Mouse (Mus musculus): ENCODE measurements around the gene Hpd.
A peak's percentile ranks its signal among the peaks of the same experiment; 100 is the strongest.
"Not testable (repeated sequence)": the region's sequence is repeated elsewhere in the genome, so short reads cannot be mapped to it uniquely, and the experiment has no call there.

Hpd gene

DNA sequence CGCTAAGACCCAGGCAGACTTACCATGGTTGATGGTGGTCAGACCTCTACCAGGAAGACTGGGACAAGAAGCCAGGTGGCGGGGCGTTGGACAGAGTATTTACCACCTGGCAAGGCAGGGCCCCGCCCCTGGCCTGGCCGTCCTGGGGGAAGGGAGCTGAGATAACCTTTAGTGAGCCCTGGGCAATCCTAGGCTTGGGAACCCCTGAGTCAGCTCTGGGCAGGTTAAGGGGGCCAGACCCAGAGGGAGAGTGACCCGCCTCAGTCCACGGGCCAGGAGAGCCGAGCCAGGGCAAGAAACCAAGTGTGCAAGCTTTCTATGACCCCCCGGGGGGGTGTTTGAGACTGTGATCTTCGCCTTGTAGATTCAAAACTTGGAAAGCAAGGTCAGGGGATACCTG lies at the start of gene Hpd:
Gene Hpd, minus strand, starts transcription at position 77 of the 400 bp plus-strand sequence.
- no peak for DNase-seq (ENCODE audit: low spot score in 2 of 2)

DNA sequence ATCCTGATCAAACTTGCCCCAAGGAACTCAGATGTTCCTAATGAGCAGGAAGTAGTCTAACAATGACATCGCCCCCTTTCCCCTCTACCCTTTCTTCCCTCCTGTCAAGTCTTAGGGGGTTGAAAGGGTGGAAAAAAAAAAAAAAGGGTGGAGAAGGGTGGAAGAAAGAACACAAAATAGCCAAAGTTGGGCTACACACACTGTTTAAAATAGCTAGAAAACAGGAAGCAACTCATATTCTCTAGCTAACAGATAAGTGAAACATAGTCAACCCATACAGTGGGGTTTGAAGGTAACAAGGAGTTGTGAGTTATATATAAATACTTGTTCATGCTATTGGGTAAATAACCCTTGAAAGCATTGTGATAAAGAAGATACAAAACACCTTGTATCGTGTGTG lies 49.7 kb upstream of the Hpd start:
- DNase-seq (ENCODE audit: low spot score in 2 of 2), result no peak

DNA sequence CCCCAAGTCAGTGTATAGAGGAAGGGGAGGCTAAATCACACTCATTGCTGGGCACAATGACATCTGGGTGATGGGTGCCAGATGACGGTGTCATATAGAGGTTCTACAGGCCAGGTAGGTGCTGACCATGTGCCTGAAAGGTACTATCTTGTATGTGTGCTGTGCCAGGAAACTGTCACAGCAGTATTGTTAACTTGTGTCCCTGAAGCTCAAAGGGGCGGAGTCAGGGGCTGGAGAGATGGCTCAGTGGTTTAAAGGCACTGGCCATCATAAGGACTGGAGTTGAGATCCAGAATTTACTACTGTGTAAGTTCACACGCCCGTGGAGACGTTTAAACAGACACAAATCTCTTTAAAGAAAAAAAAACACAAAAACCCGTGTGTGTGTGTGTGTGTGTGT lies 46.8 kb upstream of the Hpd start:
- no peak for DNase-seq (ENCODE audit: low spot score in 2 of 2)

DNA sequence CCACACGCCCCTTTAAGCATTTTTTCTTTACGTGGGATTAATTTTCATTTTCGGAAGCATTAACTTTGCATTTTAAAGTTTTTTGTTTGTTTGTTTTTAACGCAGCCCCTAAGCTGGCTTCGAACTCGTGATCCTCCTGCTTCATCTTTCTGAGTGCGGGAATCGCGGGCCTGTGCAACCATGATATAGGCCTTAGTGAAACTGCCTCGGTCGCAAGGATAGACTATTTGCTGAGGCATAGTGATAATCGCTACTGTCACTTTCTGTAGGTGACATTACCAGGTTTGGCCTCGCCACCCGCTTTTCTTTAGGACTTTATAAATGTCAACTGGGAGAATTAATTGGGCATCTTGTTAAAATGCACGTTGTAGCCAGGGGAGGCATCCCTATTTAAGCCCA lies 46.0 kb upstream of the Hpd start:
- no peak for DNase-seq (ENCODE audit: low spot score in 2 of 2)

DNA sequence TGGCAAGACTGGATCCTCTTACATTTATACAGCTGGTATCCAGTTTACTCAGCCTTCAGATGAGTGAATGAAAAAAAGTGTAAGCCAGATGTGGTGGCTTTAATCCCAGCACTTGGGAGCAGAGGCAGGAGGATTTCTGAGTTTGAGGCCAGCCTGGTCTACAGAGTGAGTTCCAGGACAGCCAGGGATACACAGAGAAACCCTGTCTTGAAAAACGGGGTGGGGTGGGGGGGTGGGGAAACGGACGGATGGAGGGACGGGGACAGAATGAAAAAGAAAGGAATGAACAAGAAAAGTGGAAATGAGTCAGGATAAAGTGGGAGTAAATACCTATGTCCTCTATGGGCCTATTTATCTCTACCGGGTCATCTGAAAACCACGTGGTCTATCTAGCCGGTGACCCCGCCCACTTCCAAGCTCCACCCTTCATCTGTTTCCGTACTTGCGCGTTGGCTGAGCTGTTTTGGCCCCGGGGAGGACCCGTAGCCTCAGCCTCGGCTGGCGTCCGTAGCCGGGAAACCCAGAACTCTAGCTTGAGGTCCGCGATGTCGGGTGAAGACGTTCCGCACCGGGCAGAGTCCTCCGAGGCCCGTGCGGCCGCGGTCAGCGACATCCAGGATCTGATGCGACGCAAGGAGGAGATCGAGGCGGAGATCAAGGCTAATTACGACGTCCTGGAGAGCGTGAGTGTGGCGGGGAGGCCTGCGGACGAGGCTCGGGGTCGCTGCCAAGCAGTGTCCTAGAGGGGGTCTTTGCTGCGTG lies 45.4 kb upstream of the Hpd start:
- peak; percentile 92 to 95 for DNase-seq (ENCODE audit: low spot score in 2 of 2)

DNA sequence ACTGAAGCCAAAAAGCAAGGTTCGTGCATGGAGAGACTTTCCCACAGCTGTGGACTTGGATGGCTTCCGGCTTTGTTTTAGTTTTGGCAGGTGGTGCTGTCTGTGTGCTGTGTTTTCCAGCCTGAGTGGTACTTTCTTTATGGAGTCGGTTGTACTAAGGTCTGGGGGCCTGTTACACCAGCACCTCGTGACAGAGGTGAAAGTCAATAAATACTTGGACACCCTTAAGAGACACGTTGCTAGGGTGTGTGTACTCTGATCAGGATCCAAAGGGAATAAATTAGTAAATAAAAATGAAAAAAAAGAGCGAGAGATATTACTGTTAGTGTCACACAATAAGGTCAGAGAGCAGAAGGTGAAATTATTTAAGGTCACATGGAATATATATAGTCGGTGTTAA lies 44.3 kb upstream of the Hpd start:
- no peak for DNase-seq (ENCODE audit: low spot score in 2 of 2)

DNA sequence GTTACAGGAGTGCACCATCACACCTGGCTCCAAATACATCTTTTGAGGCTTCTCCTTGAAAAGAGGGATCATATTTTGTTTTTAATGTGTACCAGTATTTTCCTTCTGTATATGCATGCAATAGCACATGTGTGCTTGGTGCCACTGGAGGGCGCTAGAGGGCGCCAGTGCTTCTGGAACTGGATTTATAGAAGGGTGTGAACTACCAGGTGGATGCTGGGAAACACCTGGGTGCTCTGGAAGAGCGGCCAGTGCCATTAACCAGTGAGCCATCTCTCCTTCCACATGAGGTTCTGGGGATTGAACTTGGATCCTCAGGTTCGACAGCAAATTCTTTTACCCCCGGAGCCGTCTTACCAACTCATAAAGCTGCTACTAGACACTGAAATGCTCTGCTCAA lies 41.3 kb upstream of the Hpd start:
- not testable (repeated sequence) for DNase-seq (ENCODE audit: low spot score in 2 of 2)

DNA sequence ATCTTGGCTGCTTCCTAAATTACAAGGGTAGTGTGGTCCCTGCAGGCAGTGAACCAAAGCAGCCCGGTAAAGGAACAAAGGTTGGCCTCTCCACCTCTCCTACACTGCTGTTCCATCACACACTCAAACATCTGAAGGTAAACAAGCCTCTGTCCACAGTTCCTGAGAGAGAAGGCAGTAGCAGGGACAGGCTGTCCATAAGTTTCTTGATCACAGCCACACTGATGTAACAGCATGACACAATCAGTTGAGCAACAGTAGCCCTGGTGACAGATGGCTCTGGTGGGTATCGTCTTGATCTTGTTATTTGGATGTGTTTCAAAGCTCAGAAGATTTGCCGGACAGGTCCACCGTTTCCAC lies 40.5 kb upstream of the Hpd start:
- no peak for DNase-seq (ENCODE audit: low spot score in 2 of 2)

DNA sequence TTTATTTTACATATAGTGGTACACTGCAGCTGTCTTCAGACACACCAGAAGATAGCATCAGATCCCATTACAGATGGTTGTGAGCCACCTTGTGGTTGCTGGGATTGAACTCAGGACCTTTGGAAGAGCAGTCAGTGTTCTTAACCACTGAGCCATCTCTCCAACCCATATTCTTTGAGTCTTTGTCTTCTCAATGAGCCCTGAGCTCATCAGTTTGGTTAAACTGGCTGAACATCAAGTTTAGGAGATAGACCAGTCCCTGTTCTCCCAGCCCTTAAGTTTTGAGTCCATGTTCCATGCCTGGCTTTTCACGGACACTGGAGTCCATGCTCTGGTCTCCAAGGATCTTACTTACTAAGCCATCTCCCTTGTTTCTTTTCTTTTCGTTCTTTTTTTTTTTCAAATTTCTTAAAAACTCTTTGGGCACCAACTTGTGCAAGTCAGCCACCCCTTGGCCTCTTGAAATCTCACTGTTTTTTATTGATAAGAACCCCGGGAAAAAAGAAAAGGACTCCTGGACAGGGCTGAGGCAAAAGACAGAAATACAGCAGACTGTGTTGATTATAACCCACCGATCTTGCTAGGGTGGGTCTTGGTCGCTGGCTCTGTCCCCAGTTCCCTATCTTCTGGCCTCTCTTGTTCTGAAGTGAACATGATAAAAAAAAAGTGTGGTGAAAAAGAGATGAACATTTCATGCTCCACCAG lies 40.0 kb upstream of the Hpd start:
- not testable (repeated sequence) for DNase-seq (ENCODE audit: low spot score in 2 of 2)

DNA sequence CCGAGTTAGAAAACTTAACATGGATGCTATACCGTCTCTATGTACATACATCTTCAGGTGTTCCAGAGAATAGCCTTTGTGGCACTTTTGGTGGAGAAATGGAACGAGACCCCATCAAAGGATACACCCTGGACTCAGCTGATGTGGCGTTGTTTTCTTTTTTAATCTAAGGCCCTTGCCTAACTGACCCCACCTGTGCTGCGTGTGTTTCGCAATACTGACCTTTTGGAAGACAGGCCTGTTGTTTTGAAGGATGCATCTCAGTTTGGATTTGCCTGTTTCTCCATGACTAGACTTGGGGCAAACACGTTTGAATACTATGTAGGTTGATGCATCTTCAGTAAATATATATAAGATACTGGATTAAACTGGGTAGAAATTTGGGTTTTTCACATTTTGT lies 21.1 kb upstream of the Hpd start:
- DNase-seq (ENCODE audit: low spot score in 2 of 2), result not testable (repeated sequence)

DNA sequence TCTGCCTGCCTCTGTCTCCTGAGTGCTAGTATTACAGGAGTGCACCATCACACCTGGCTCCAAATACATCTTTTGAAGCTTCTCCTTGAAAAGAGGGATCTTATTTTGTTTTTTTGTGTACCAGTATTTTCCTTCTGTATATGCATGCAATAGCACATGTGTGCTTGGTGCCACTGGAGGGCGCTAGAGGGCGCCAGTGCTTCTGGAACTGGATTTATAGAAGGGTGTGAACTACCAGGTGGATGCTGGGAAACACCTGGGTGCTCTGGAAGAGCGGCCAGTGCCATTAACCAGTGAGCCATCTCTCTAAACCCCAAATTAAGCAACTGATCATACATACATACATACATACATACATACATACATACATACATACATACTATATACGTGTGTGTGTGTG lies 20.2 kb upstream of the Hpd start:
- not testable (repeated sequence) for DNase-seq (ENCODE audit: low spot score in 2 of 2)

DNA sequence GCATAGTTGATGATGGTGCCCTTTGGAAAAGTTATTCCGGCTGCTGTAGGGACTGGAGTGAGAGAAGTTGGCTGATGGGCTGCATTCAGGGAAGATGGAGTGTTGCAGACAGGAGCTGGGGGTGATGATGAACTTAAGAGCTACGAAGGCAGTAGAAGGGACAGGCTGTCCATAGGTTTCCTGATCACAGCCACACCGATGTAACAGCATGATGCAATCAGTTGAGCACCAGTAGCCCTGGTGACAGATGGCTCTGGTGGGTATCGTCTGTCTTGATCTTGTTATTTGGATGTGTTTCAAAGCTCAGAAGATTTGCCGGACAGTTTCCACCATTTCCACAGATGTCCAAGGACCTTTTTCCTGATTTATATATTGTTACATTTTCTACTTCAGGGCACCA lies 19.5 kb upstream of the Hpd start:
- DNase-seq (ENCODE audit: low spot score in 2 of 2), result no peak

DNA sequence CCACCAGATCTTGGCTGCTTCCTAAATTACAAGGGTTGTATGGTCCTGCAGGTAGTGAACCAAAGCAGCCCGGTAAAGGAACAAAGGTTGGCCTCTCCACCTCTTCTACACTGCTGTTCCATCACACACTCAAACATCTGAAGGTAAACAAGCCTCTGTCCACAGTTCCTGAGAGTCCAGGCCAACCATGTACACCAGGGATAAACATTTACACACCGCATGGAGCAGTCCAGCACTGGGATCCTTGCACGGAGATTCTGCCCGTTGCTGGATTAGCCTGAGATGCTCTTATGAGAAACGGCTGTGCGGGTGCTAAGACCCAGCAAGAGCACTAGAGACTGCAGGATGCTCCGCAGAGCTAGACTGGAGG lies 19.0 kb upstream of the Hpd start:
- DNase-seq (ENCODE audit: low spot score in 2 of 2), result no peak

DNA sequence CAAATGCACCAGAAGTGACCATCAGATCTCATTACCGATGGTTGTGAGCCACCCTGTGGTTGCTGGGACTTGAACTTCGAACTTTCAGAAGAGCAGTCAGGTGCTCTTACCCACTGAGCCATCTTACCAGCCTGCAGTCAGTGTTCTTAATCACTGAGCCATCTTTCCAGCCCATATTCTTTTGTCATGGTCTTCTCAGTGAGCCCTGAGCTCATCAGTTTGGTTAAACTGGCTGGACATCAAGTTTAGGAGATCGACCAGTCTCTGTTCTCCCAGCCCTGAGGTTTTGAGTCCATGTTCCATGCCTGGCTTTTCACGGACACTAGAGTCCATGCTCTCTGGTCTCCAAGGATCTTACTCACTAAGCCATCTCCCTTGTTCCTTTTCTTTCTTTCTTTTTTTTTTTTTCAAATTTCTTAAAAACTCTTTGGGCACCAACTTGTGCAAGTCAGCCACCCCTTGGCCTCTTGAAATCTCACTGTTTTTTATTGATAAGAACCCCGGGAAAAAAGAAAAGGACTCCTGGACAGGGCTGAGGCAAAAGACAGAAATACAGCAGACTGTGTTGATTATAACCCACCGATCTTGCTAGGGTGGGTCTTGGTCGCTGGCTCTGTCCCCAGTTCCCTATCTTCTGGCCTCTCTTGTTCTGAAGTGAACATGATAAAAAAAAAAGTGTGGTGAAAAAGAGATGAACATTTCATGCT lies 18.4 kb upstream of the Hpd start:
- not testable (repeated sequence) for DNase-seq (ENCODE audit: low spot score in 2 of 2)

DNA sequence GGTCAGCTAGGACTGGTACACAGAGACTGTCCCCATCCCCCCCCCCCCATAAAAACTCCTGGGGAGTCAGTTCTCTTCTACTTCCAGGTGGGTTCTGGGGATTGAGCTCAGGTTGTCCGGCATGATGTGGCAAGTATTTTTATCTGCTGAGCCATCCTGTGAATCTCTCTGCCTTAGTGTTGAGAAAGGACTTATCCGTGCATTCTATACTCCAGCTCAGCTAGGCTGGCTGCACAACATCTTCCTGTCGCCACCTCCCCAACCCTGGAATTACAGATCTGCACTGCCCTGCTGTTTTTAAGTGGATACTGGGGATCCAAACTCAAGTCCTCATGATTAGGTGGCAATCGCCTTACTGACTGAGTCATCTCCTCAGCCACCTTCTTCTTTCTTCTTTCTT lies 16.0 kb upstream of the Hpd start:
- DNase-seq (ENCODE audit: low spot score in 2 of 2), result no peak

DNA sequence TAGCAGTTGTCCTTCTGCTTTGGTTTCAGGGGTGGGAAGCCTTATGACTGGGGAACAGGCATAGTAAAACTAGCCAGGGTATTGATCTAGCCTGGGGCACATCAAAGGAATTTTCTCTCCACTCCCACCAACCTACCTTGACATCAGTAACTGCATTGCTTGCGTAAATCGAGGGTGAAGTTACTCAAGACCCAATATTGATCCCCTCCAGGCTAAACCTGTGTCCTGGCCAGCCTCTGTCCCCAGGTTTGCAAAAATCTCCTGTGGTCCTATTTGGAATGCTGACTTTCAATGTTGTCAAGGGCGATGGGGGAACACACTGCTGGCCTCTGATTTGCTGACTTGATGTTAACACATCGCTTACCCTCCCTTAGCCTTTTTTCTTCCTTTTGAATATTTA lies 14.2 kb upstream of the Hpd start:
- no peak for DNase-seq (ENCODE audit: low spot score in 2 of 2)

DNA sequence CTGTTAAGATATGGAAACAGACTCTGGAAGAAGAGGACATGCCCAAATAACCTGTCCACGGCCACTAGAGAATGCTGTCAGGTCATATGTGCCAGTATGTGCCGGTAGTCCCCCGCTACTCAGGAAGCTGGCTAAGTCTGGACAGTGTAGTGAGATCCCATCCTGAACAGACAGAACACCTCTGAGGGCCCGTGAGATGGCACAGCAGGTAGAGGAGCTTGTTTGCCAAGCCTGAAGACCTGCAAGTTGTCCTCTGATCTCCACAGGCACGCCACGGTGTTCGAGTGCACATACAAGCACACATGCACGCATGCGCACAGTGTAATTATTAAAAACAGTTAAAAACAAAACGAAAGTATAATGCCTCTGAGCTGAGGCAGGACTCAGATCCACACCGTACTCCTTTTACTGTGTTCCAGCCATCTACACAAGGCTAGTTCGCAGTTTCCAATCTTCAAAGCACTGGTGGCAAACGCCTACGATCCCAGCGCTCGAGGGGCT lies 13.0 kb upstream of the Hpd start:
- no peak for DNase-seq (ENCODE audit: low spot score in 2 of 2)

DNA sequence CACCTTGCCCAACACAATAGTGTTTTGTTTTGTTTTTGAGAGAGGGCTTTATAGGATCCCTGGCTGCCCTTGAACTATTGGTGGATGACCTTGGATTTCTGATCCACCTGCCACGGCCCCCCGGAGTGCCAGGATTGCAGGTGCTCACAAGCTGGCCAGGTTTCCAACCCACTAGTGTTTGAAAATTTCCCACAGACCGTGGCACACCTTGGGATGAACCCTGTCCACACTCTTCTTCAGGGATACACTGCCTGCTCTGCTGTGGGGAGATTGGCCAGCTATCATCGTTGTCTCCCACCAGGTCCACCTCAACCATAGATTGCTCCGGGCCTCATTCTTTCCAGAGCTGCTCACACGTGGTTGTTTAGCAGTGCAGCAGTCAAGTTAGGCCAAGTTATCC lies 12.3 kb upstream of the Hpd start:
- no peak for DNase-seq (ENCODE audit: low spot score in 2 of 2)

DNA sequence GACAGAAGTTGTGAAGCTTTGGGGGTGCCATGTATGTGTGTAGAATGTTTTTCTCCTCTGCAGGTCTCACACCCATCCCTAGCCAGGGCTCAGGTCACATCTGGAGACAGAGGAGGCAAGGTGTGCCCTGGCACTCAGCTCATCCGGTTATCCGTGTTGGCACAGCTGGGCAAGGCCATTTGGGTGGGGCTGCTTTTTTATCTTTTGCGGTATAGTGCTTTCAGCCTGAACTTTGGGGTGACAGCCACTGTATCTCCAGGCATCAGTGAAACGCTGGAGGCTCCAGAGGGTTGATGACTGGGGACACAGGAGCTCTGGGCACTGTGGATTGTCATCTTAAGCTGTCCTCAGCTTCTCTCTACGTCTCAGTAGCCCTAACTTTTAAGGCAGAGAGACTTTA lies 10.9 kb upstream of the Hpd start:
- peak; percentile 48 to 52 for DNase-seq (ENCODE audit: low spot score in 2 of 2)

DNA sequence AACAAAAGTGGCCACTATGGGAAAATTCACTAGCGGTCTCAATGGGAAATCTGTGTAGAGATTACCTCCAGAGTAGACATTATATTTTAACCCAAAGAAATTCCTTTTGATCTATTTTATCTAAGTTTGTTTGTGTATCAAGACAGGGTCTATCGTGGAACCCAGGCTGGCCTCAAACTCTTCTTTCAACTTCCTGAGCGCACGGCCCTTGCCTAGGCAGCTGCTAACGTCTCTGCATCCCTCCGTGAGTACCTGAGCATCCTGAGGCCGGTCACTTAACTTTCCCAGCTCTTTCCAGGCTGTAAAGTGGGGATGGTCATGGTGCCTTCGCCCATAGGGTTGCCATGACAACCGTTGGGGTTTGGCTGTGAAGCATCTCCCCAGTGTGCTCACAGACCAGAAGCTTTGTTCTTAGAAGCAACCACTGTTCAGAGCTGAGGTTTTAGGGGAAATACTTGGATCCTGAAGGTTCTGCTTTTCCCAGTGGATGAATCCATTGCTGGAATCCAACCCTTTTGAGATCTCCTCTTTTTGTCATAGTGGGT lies 10.2 kb upstream of the Hpd start:
- DNase-seq (ENCODE audit: low spot score in 2 of 2), result no peak

DNA sequence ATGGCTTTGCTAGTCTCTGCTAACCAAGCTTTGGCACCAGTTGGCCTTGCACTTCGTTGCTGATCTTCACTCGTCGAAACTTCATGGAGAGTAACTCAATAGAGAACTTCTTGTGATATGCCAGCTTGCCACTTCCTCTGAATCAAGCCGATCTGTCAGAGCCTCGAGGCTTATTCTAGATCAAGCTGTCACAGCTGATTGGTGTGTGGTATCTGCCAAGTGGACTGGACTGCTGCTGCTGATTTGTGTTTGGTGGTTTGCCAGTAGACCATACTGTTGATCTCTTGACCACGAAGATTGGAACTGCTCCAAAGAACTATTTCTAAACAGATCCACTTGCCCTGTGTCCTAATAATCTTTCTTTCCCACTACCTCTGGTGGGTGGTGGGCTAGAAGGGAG lies 8.9 kb upstream of the Hpd start:
- no peak for DNase-seq (ENCODE audit: low spot score in 2 of 2)

DNA sequence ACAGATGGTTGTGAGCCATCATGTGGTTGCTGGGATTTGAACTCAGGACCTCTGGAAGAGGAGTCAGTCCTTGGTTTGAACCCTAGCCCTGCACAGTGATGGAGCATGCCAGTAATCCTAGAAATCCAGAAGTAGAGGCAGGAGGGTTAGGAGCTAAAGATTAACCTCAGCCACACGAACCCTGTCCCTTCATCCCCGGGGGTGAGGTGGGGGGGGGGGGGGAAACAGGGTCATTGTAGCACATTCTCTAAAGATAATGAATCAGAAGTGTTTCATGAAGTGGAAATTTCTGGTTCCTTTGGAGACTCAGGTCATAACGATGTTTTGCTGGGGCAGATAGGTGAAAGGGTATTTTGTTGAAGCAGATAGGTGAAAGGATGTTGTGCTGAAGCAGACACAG lies 8.4 kb upstream of the Hpd start:
- no peak for DNase-seq (ENCODE audit: low spot score in 2 of 2)

DNA sequence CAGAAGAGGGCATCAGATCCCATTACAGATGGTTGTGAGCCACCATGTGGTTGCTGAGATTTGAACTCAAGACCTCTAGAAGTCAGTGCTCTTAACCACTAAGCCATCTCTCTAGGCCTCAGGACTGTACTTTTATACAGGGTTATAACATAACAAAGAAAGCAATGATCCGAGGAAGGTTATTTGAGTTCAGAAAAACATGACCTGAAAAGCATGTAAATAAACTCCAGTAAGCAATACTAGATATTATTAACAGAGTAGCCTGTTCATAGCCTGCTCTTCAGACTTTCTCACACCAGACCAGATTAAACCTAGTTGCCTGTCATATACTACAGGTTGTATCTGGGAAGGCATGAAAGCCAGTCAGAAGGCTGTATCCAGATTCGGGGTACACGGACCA lies 4.8 kb upstream of the Hpd start:
- DNase-seq (ENCODE audit: low spot score in 2 of 2), result no peak

Data from spleen, postnatal 14 days (tissue).